Mouse (Mus musculus): ENCODE data around the gene Slc25a35.
"Not testable (repeated sequence)": the region's sequence is repeated elsewhere in the genome, so short reads cannot be mapped to it uniquely, and the experiment has no call there.

DNA sequence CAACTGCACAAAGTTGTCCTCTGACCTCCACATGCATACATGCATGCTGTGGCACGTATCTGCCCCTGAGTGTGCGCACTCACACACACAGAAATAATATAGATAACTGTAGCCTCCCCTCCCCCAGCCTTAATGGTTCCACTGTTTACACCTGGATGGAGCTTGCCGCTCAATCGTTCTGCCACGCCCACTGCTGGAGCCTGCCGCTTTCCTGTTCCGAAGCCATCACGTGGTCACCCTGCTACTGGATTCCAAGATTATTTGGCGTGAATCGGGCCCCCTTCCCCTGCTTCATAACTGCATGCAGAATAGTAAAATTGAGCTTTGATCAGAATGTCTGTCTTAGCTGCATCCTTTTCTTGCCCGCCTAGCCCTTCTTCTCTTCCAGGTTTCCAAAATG lies 5.8 kb upstream of the Slc25a35 start:
- TF ChIP-seq CTCF (IDR thresholded peaks at IDR 0.05; ENCODE audit: borderline replicate concordance, control insufficient read depth, extremely low read depth, insufficient read depth, low read length, poor library complexity); POLR2A (IDR thresholded peaks at IDR 0.05; ENCODE audit: control insufficient read depth, extremely low read depth, insufficient read depth, low read length, poor library complexity): not testable (repeated sequence)

All from thymus, adult 2 months (tissue).